Mouse (Mus musculus) testis, adult 2 months (tissue): ENCODE data around the gene Cryga.

Experiments used
- CTCF ChIP-seq: fragments of 200-500 bp; IDR thresholded peaks from 2 replicates; pipeline ENCODE4 v1.5.1; 2012; ENCODE audit warnings: low read depth, mild to moderate bottlenecking, inconsistent platforms, low read length, moderate library complexity; ENCODE audit not compliant: control insufficient read depth, insufficient read depth, insufficient replicate concordance
- POLR2A ChIP-seq: fragments of 200-500 bp; IDR thresholded peaks from 2 replicates; pipeline ENCODE4 v1.6.1; 2012; ENCODE audit warnings: low read depth, mild to moderate bottlenecking, inconsistent platforms, low read length, moderate library complexity; ENCODE audit not compliant: control insufficient read depth

- TF ChIP-seq CTCF = no peak
- no peak for TF ChIP-seq POLR2A
Measured at GRCm38 (mm10) chr1:65119438-65119837, 16.3 kb upstream of the Cryga start, which contains the start of gene Gm28845.
